Mouse (Mus musculus): ENCODE data around the gene Arpc3. TPM values are rescaled to one million over a fixed set of nuclear protein-coding genes. Genes with fewer than 3 reads are reported as not detected.

Arpc3 gene
- polyA plus RNA-seq, 1 experiment from 2014 or later: 152 TPM

GRCm38 (mm10) chr5:122459335-122459734 is 67.7 kb downstream of the Arpc3 start:
- Histone ChIP-seq H3K27ac (no peak overlapping the region), H3K4me1 (no peaks in the 10 kb centered on the region), H3K27me3 (no peaks in the 10 kb centered on the region), H3K36me3 (peaks cover 98% of the 10 kb centered on the region), H3K4me2 (no peak overlapping the region), H3K9ac (no peak overlapping the region), H3K9me3 (no peaks in the 10 kb centered on the region), H3K4me3 (no peak overlapping the region)
- ATAC-seq (ENCODE audit: borderline replicate concordance, extremely low read depth, low FRiP score, low TSS enrichment): no peak
- 92% methylated on average over 5 of the region's 5 CpGs for WGBS

DNA sequence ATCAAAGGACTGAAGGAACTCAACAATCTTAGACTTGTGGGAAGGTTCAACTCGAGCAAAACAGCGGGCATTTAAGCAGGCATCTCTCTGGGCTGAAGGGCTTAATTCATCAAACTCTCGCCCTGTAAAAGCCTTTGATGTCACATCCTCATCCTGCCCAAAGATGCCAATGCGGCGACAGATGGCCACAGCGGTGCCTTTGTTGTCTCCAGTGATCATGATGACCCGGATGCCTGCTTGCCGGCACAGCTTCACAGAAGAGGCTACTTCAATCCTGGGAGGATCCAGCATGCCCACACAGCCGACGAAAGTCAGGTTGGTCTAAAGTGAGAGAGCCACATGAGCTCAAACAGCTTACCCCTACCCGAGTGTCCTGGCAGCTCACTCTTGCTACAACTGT is 69.0 kb downstream of the Arpc3 start:
- no peak for ATAC-seq (ENCODE audit: borderline replicate concordance, extremely low read depth, low FRiP score, low TSS enrichment)
- no peaks in the 10 kb centered on the region for H3K4me1 ChIP-seq
- no peak overlapping the region for H3K4me2 ChIP-seq
- no peaks in the 10 kb centered on the region for H3K9me3 ChIP-seq
- WGBS: 78% methylated on average over 11 of the region's 11 CpGs
- no peak overlapping the region for H3K9ac ChIP-seq
- H3K4me3 ChIP-seq: no peak overlapping the region
- no peak overlapping the region for H3K27ac ChIP-seq
- no peaks in the 10 kb centered on the region for H3K27me3 ChIP-seq
- peaks cover 97% of the 10 kb centered on the region for H3K36me3 ChIP-seq

DNA sequence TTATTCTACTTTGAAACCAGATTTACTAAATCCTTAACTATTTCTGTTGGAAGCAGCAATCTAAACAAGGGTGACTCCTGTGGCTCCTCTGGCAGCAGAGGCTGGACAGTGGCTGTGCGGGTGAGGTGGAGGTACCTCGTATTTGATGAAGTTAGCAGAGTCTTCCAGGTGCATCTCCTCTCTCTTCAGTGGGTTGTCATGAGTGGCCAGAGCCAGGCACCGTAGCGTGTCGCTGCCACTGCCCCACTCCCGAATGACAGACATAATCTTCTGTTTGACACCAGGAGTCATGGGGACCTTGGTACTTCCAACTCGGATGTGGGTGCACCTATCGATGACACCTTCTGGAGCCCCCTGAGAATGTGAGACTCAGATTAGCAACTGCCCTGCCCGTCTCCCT is 69.8 kb downstream of the Arpc3 start:
- Histone ChIP-seq H3K36me3 (peaks cover 98% of the 10 kb centered on the region), H3K4me3 (no peak overlapping the region), H3K9ac (no peak overlapping the region), H3K4me2 (no peak overlapping the region), H3K27ac (no peak overlapping the region), H3K27me3 (no peaks in the 10 kb centered on the region), H3K9me3 (no peaks in the 10 kb centered on the region), H3K4me1 (no peaks in the 10 kb centered on the region)
- WGBS: 90% methylated on average over 9 of the region's 9 CpGs
- ATAC-seq (ENCODE audit: borderline replicate concordance, extremely low read depth, low FRiP score, low TSS enrichment): no peak

Other genes starting within 250 kb of the Arpc3 start
- 263 and 264 TPM in 2 replicates for gene Ppp1cc, start 233.6 kb upstream of the Arpc3 start, polyA plus RNA-seq (2015; fragmentation: Nextera tagmentation; extraction: Ambion mirVana)
- gene Hvcn1, start 185.1 kb upstream of the Arpc3 start, polyA plus RNA-seq (2015; fragmentation: Nextera tagmentation; extraction: Ambion mirVana): 4.0 and 4.7 TPM in 2 replicates
- gene Tctn1, start 127.4 kb upstream of the Arpc3 start, polyA plus RNA-seq (2015; fragmentation: Nextera tagmentation; extraction: Ambion mirVana): 6.3 and 7.0 TPM in 2 replicates
- gene Pptc7, start 107.5 kb upstream of the Arpc3 start, polyA plus RNA-seq (2015; fragmentation: Nextera tagmentation; extraction: Ambion mirVana): 7.6 and 8.7 TPM in 2 replicates
- 7.7 and 9.2 TPM in 2 replicates for gene Rad9b, start 37.6 kb upstream of the Arpc3 start, polyA plus RNA-seq (2015; fragmentation: Nextera tagmentation; extraction: Ambion mirVana)
- 211 and 224 TPM in 2 replicates for gene Vps29, start 37.5 kb upstream of the Arpc3 start, polyA plus RNA-seq (2015; fragmentation: Nextera tagmentation; extraction: Ambion mirVana)
- 70.5 and 70.7 TPM in 2 replicates for gene Gpn3, start 20.0 kb upstream of the Arpc3 start, polyA plus RNA-seq (2015; fragmentation: Nextera tagmentation; extraction: Ambion mirVana)
- gene Fam216a, start 19.5 kb upstream of the Arpc3 start, polyA plus RNA-seq (2015; fragmentation: Nextera tagmentation; extraction: Ambion mirVana): 72.4 and 74.9 TPM in 2 replicates
- gene Anapc7, start 29.8 kb downstream of the Arpc3 start, polyA plus RNA-seq (2015; fragmentation: Nextera tagmentation; extraction: Ambion mirVana): 43.9 and 46.2 TPM in 2 replicates
- 31.3 and 37.3 TPM in 2 replicates for gene Atp2a2, start 110.3 kb downstream of the Arpc3 start, polyA plus RNA-seq (2015; fragmentation: Nextera tagmentation; extraction: Ambion mirVana)
- gene Ift81, start 222.6 kb downstream of the Arpc3 start, polyA plus RNA-seq (2015; fragmentation: Nextera tagmentation; extraction: Ambion mirVana): 36.3 and 37.3 TPM in 2 replicates

All from lung, embryonic 15.5 days (tissue).